Mouse (Mus musculus): ENCODE results near the gene Yif1b. TPM values are rescaled to one million over a fixed set of nuclear protein-coding genes. Genes with fewer than 3 reads are reported as not detected.
"Not testable (repeated sequence)": the region's sequence is repeated elsewhere in the genome, so short reads cannot be mapped to it uniquely, and the experiment has no call there.

Yif1b gene
- polyA plus RNA-seq (2015; fragmentation: Nextera tagmentation; extraction: Ambion mirVana) = 83.7 and 85.8 TPM in 2 replicates

- peak within 1 kb of the TSS; percentile 73 for H3K4me3 ChIP-seq (replicated peaks)
- ATAC-seq (ENCODE audit: insufficient read depth, low FRiP score, low read depth) = peak; percentile 97
- peak within 1 kb of the TSS; percentile 96 for H3K27ac ChIP-seq
- H3K9ac ChIP-seq = peak within 1 kb of the TSS; percentile 74
- no peaks in the 10 kb centered on the region for H3K36me3 ChIP-seq
- H3K4me2 ChIP-seq = peak within 1 kb of the TSS; percentile 80
- H3K4me1 ChIP-seq = peaks cover 10% of the 10 kb centered on the region
- no peaks in the 10 kb centered on the region for H3K9me3 ChIP-seq
- H3K27me3 ChIP-seq (replicated peaks) = no peaks in the 10 kb centered on the region
- WGBS = under 1% methylated on average over 60 of the region's 60 CpGs
Measured at GRCm38 (mm10) chr7:29238019-29238967, at the start of gene Yif1b. Gene Yif1b (plus strand): TSS chr7:29238329.

GRCm38 (mm10) chr7:29194230-29194629 lies 43.9 kb upstream of the Yif1b start:
- H3K4me3 ChIP-seq (replicated peaks); H3K27me3 ChIP-seq (replicated peaks); H3K36me3 ChIP-seq; H3K4me1 ChIP-seq; H3K9me3 ChIP-seq; H3K9ac ChIP-seq; H3K27ac ChIP-seq; H3K4me2 ChIP-seq: not testable (repeated sequence)
- ATAC-seq (ENCODE audit: insufficient read depth, low FRiP score, low read depth) = peak; percentile 60; the same call in 1 of the 2 replicates
- WGBS = 80% methylated on average over 1 of the region's 1 CpGs

DNA sequence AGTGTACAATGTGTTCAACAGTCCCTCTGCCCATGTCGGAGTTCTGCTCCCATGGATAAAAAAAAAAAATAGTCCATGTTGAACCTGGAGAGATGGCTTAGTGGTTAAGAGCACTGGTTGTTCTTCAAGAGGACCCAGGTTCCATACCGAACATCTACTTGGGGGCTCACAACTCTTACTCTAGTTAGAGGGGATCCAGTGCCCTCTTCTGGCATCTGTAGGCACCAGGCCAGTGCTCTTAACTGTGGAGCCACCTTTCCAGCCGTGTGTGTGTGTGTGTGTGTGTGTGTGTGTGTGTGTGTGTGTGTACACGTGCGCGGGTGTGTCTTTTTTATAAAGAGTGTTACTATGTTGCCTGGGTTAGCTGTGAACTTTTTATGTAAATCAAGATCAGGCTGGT lies 35.6 kb upstream of the Yif1b start:
- H3K4me2 ChIP-seq = no peak overlapping the region

GRCm38 (mm10) chr7:29211013-29211412 lies 27.1 kb upstream of the Yif1b start:
- H3K9ac ChIP-seq; H3K9me3 ChIP-seq; H3K36me3 ChIP-seq; H3K27me3 ChIP-seq (replicated peaks): not testable (repeated sequence)
- peak overlapping the region; percentile 37 for H3K4me3 ChIP-seq (replicated peaks)
- H3K4me2 ChIP-seq = peak overlapping the region; percentile 58
- WGBS = 16% methylated on average over 14 of the region's 15 CpGs
- H3K27ac ChIP-seq = peak overlapping the region; percentile 67
- peak; percentile 57 for ATAC-seq (ENCODE audit: insufficient read depth, low FRiP score, low read depth)
- peaks cover 11% of the 10 kb centered on the region for H3K4me1 ChIP-seq

More for the DNA sequence above, 35.6 kb upstream of the Yif1b start:
- Histone ChIP-seq H3K27me3 (replicated peaks) (no peaks in the 10 kb centered on the region), H3K27ac (no peak overlapping the region), H3K36me3 (no peaks in the 10 kb centered on the region), H3K9me3 (no peaks in the 10 kb centered on the region), H3K4me1 (no peaks in the 10 kb centered on the region), H3K9ac (no peak overlapping the region), H3K4me3 (replicated peaks) (no peak overlapping the region)
- no peak for ATAC-seq (ENCODE audit: insufficient read depth, low FRiP score, low read depth)
- WGBS = 74% methylated on average over 6 of the region's 6 CpGs

- Histone ChIP-seq H3K36me3 (no peaks in the 10 kb centered on the region), H3K9ac (no peak overlapping the region), H3K27me3 (replicated peaks) (no peaks in the 10 kb centered on the region), H3K27ac (peak overlapping the region; percentile 67), H3K4me1 (peaks cover 11% of the 10 kb centered on the region), H3K4me3 (replicated peaks) (peak overlapping the region; percentile 37), H3K4me2 (peak overlapping the region; percentile 58), H3K9me3 (no peaks in the 10 kb centered on the region)
- ATAC-seq (ENCODE audit: insufficient read depth, low FRiP score, low read depth) = peak; percentile 86
- 6% methylated on average over 34 of the region's 34 CpGs for WGBS
Measured at GRCm38 (mm10) chr7:29211415-29212198, 26.5 kb upstream of the Yif1b start.

GRCm38 (mm10) chr7:29212199-29212765 lies 25.8 kb upstream of the Yif1b start:
- Histone ChIP-seq H3K27me3 (replicated peaks) (no peaks in the 10 kb centered on the region), H3K27ac (peak overlapping the region; percentile 67; the same call in 1 of the 2 replicates), H3K4me2 (peak overlapping the region; percentile 58), H3K4me3 (replicated peaks) (peak overlapping the region; percentile 37), H3K9me3 (no peaks in the 10 kb centered on the region), H3K36me3 (no peaks in the 10 kb centered on the region), H3K9ac (no peak overlapping the region), H3K4me1 (peaks cover 11% of the 10 kb centered on the region)
- ATAC-seq (ENCODE audit: insufficient read depth, low FRiP score, low read depth) = no peak
- 17% methylated on average over 26 of the region's 26 CpGs for WGBS

DNA sequence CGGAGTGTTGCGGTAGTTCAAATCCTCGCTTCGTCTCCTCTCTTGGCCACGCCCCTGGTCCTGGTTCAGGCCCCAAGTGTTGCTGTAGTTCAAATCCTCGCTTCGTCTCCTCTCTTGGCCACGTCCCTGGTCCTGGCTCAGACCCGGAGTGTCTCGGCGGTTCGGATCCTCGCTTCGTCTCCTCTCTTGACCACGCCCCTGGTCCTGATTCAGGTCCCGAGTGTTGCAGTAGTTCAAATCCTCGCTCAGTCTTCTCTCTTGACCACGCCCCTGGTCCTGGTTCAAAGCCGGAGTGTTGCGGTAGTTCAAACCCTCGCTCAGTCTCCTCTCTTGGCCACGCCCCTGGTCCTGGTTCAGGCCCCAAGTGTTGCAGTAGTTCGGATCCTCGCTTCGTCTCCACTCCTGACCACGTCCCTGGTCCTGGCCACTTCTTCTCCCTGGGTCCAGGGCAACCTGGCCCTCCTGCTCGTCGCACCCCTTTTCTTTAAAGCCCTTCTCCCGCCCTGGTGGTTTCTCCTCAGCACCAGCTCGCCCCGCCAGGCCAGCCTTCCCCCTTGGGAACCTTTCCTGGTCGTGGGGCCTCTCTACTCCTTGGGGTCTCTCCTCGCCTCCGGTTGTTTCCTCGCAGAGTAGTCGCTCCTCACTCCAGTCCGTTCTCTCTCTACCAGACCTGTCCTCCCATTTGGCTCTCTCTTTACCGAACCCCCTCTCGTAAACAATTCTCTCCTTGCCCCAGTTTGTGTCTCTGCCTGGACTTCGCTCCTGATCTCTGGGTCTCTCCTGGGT lies 25.2 kb upstream of the Yif1b start:
- H3K4me3 ChIP-seq (replicated peaks); H3K27ac ChIP-seq; H3K36me3 ChIP-seq; H3K9ac ChIP-seq; ATAC-seq (ENCODE audit: insufficient read depth, low FRiP score, low read depth); H3K9me3 ChIP-seq; H3K27me3 ChIP-seq (replicated peaks): not testable (repeated sequence)
- 22% methylated on average over 40 of the region's 40 CpGs for WGBS
- Histone ChIP-seq H3K4me2 (peak overlapping the region; percentile 58; the same call in 1 of the 2 replicates), H3K4me1 (peaks cover 11% of the 10 kb centered on the region)

DNA sequence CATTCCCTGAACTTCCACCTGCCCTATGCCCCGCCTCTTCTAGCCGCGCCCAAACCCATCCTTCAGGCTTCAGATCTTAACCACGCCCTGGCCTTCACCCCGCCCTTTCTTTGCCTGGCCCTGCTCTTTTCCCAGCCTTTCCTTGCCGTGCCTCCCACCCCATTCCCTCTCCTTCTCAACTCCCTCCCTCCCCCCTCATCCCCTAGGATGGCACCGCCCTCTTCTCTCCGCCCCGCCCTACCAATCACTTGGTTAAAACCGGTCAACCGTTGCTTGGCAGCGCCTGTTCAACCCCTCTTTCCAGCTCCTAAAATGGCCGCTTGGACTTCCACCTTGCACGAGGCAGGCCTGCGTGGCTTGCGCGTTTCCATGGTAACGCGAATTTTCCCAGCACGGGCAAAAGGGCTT lies 24.4 kb upstream of the Yif1b start, which contains the start of gene Catsperg1:
Gene Catsperg1, minus strand, starts transcription at position 361 of the 408 bp plus-strand sequence.
- WGBS = 5% methylated on average over 20 of the region's 20 CpGs
- no peak for ATAC-seq (ENCODE audit: insufficient read depth, low FRiP score, low read depth)
- no peaks in the 10 kb centered on the region for H3K9me3 ChIP-seq
- no peaks in the 10 kb centered on the region for H3K27me3 ChIP-seq (replicated peaks)
- no peaks in the 10 kb centered on the region for H3K36me3 ChIP-seq
- peaks cover 11% of the 10 kb centered on the region for H3K4me1 ChIP-seq
- no peak within 1 kb of the TSS for H3K4me3 ChIP-seq (replicated peaks)
- H3K4me2 ChIP-seq = peak within 1 kb of the TSS; percentile 21; the same call in 1 of the 2 replicates
- no peak within 1 kb of the TSS for H3K9ac ChIP-seq
- H3K27ac ChIP-seq = no peak within 1 kb of the TSS

GRCm38 (mm10) chr7:29214236-29214635 lies 23.9 kb upstream of the Yif1b start:
- no peak overlapping the region for H3K4me2 ChIP-seq
- H3K36me3 ChIP-seq = no peaks in the 10 kb centered on the region
- no peak for ATAC-seq (ENCODE audit: insufficient read depth, low FRiP score, low read depth)
- H3K9ac ChIP-seq = no peak overlapping the region
- 62% methylated on average over 2 of the region's 2 CpGs for WGBS
- peaks cover 11% of the 10 kb centered on the region for H3K4me1 ChIP-seq
- no peaks in the 10 kb centered on the region for H3K9me3 ChIP-seq
- no peak overlapping the region for H3K4me3 ChIP-seq (replicated peaks)
- no peaks in the 10 kb centered on the region for H3K27me3 ChIP-seq (replicated peaks)
- no peak overlapping the region for H3K27ac ChIP-seq

DNA sequence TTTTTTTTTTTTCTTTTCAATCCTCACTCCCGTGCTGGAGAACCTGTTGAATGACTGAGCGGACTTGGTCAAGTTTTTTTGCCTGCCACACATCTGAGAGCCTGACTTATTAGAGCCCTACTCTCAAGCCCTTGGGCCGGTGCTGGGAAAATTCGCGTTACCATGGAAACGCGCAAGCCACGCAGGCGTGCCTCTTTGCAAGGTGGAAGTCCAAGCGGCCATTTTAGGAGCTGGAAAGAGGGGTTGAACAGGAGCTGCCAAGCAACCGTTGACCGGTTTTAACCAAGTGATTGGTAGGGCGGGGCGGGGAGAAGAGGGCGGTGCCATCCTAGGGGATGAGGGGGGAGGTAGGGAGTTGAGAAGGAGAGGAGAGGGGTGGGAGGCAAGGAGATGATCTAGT lies 23.3 kb upstream of the Yif1b start:
- no peak overlapping the region for H3K4me2 ChIP-seq
- no peaks in the 10 kb centered on the region for H3K36me3 ChIP-seq
- H3K27me3 ChIP-seq (replicated peaks) = no peaks in the 10 kb centered on the region
- H3K4me3 ChIP-seq (replicated peaks) = no peak overlapping the region
- no peak for ATAC-seq (ENCODE audit: insufficient read depth, low FRiP score, low read depth)
- no peaks in the 10 kb centered on the region for H3K9me3 ChIP-seq
- H3K27ac ChIP-seq = no peak overlapping the region
- H3K4me1 ChIP-seq = peaks cover 11% of the 10 kb centered on the region
- 50% methylated on average over 15 of the region's 15 CpGs for WGBS
- H3K9ac ChIP-seq = no peak overlapping the region

All from stomach, embryonic 15.5 days (tissue).